Mouse (Mus musculus): ENCODE data around the gene Atf7ip2. TPM values are rescaled to one million over a fixed set of nuclear protein-coding genes. Genes with fewer than 3 reads are reported as not detected.
"Not testable (repeated sequence)": the region's sequence is repeated elsewhere in the genome, so short reads cannot be mapped to it uniquely, and the experiment has no call there.

The Atf7ip2 gene
- polyA plus RNA-seq, 1 experiment from 2014 or later, result 0.93 TPM

GRCm38 (mm10) chr16:10236601-10237000 is 44.1 kb downstream of the Atf7ip2 start:
- H3K9ac ChIP-seq, result no peak overlapping the region
- H3K4me3 ChIP-seq (replicated peaks), result no peak overlapping the region
- H3K27ac ChIP-seq, result no peak overlapping the region
- no peaks in the 10 kb centered on the region for H3K36me3 ChIP-seq
- no peaks in the 10 kb centered on the region for H3K9me3 ChIP-seq
- H3K27me3 ChIP-seq (replicated peaks), result no peaks in the 10 kb centered on the region
- no peaks in the 10 kb centered on the region for H3K4me1 ChIP-seq (replicated peaks)
- no peak for ATAC-seq
- no peak overlapping the region for H3K4me2 ChIP-seq (replicated peaks)

- H3K27me3 ChIP-seq (replicated peaks), result no peaks in the 10 kb centered on the region
These were observed 61.5 kb downstream of the Atf7ip2 start for GRCm38 (mm10) chr16:10253993-10254392.

GRCm38 (mm10) chr16:10272256-10272655 is 79.7 kb downstream of the Atf7ip2 start:
- no peaks in the 10 kb centered on the region for H3K4me1 ChIP-seq (replicated peaks)
- H3K27me3 ChIP-seq (replicated peaks), result no peaks in the 10 kb centered on the region
- no peak overlapping the region for H3K27ac ChIP-seq
- H3K9me3 ChIP-seq, result no peaks in the 10 kb centered on the region
- H3K4me3 ChIP-seq (replicated peaks), result no peak overlapping the region
- H3K4me2 ChIP-seq (replicated peaks), result no peak overlapping the region
- no peak overlapping the region for H3K9ac ChIP-seq
- no peaks in the 10 kb centered on the region for H3K36me3 ChIP-seq
- no peak for ATAC-seq
- WGBS, result 23% methylated on average over 3 of the region's 3 CpGs

More at GRCm38 (mm10) chr16:10253993-10254392, 61.5 kb downstream of the Atf7ip2 start:
- WGBS, result 54% methylated on average over 1 of the region's 1 CpGs
- no peak for ATAC-seq
- Histone ChIP-seq H3K9me3 (no peaks in the 10 kb centered on the region), H3K27ac (no peak overlapping the region), H3K4me2 (replicated peaks) (no peak overlapping the region), H3K4me1 (replicated peaks) (no peaks in the 10 kb centered on the region), H3K36me3 (no peaks in the 10 kb centered on the region), H3K9ac (no peak overlapping the region), H3K4me3 (replicated peaks) (no peak overlapping the region)

- WGBS, result 65% methylated on average over 4 of the region's 4 CpGs
- ATAC-seq, result no peak
These were observed 82.0 kb downstream of the Atf7ip2 start for GRCm38 (mm10) chr16:10274465-10274864.

GRCm38 (mm10) chr16:10276778-10277177 is 84.3 kb downstream of the Atf7ip2 start:
- not testable (repeated sequence) for H3K9ac ChIP-seq; H3K27me3 ChIP-seq (replicated peaks); ATAC-seq; H3K36me3 ChIP-seq; H3K9me3 ChIP-seq; H3K27ac ChIP-seq; H3K4me3 ChIP-seq (replicated peaks); H3K4me2 ChIP-seq (replicated peaks); H3K4me1 ChIP-seq (replicated peaks)
- 78% methylated on average over 5 of the region's 5 CpGs for WGBS

More at GRCm38 (mm10) chr16:10274465-10274864, 82.0 kb downstream of the Atf7ip2 start:
- Histone ChIP-seq H3K4me3 (replicated peaks) (no peak overlapping the region), H3K4me2 (replicated peaks) (no peak overlapping the region), H3K27me3 (replicated peaks) (no peaks in the 10 kb centered on the region), H3K27ac (no peak overlapping the region), H3K36me3 (no peaks in the 10 kb centered on the region), H3K9me3 (no peaks in the 10 kb centered on the region), H3K9ac (no peak overlapping the region), H3K4me1 (replicated peaks) (no peaks in the 10 kb centered on the region)

GRCm38 (mm10) chr16:10280286-10280951 is 87.9 kb downstream of the Atf7ip2 start:
- no peak overlapping the region for H3K4me2 ChIP-seq (replicated peaks)
- H3K4me3 ChIP-seq (replicated peaks), result no peak overlapping the region
- peak; percentile 76 for ATAC-seq
- no peaks in the 10 kb centered on the region for H3K27me3 ChIP-seq (replicated peaks)
- 45% methylated on average over 12 of the region's 12 CpGs for WGBS
- H3K9me3 ChIP-seq, result no peaks in the 10 kb centered on the region
- H3K9ac ChIP-seq, result no peak overlapping the region
- no peaks in the 10 kb centered on the region for H3K36me3 ChIP-seq
- H3K4me1 ChIP-seq (replicated peaks), result no peaks in the 10 kb centered on the region
- H3K27ac ChIP-seq, result no peak overlapping the region

GRCm38 (mm10) chr16:10281890-10282289 is 89.4 kb downstream of the Atf7ip2 start:
- Histone ChIP-seq H3K9me3 (no peaks in the 10 kb centered on the region), H3K4me2 (replicated peaks) (no peak overlapping the region), H3K4me3 (replicated peaks) (no peak overlapping the region), H3K4me1 (replicated peaks) (no peaks in the 10 kb centered on the region), H3K36me3 (no peaks in the 10 kb centered on the region), H3K27ac (no peak overlapping the region), H3K9ac (no peak overlapping the region), H3K27me3 (replicated peaks) (no peaks in the 10 kb centered on the region)
- WGBS, result 75% methylated on average over 3 of the region's 3 CpGs
- no peak for ATAC-seq

GRCm38 (mm10) chr16:10286513-10287268 is 94.2 kb downstream of the Atf7ip2 start:
- Histone ChIP-seq H3K4me2 (replicated peaks) (no peak overlapping the region), H3K4me1 (replicated peaks) (no peaks in the 10 kb centered on the region), H3K9me3 (no peaks in the 10 kb centered on the region), H3K9ac (no peak overlapping the region), H3K4me3 (replicated peaks) (no peak overlapping the region), H3K36me3 (no peaks in the 10 kb centered on the region), H3K27me3 (replicated peaks) (no peaks in the 10 kb centered on the region), H3K27ac (no peak overlapping the region)
- 70% methylated on average over 9 of the region's 9 CpGs for WGBS
- ATAC-seq, result no peak

- H3K4me3 ChIP-seq (replicated peaks), result no peak overlapping the region
- WGBS, result 87% methylated on average over 6 of the region's 6 CpGs
- H3K4me1 ChIP-seq (replicated peaks), result no peaks in the 10 kb centered on the region
- no peak overlapping the region for H3K27ac ChIP-seq
- no peak overlapping the region for H3K4me2 ChIP-seq (replicated peaks)
- no peak overlapping the region for H3K9ac ChIP-seq
- H3K27me3 ChIP-seq (replicated peaks), result no peaks in the 10 kb centered on the region
- no peaks in the 10 kb centered on the region for H3K36me3 ChIP-seq
- no peaks in the 10 kb centered on the region for H3K9me3 ChIP-seq
- ATAC-seq, result no peak
These were observed 95.6 kb downstream of the Atf7ip2 start for GRCm38 (mm10) chr16:10288115-10288514.

GRCm38 (mm10) chr16:10297696-10298644 is 105.5 kb downstream of the Atf7ip2 start:
- WGBS, result 85% methylated on average over 10 of the region's 10 CpGs
- no peak overlapping the region for H3K4me3 ChIP-seq (replicated peaks)
- no peaks in the 10 kb centered on the region for H3K36me3 ChIP-seq
- H3K4me2 ChIP-seq (replicated peaks), result no peak overlapping the region
- H3K27me3 ChIP-seq (replicated peaks), result no peaks in the 10 kb centered on the region
- no peaks in the 10 kb centered on the region for H3K9me3 ChIP-seq
- no peak for ATAC-seq
- H3K27ac ChIP-seq, result no peak overlapping the region
- H3K9ac ChIP-seq, result no peak overlapping the region
- peaks cover 5% of the 10 kb centered on the region; the same call in 1 of the 2 replicates for H3K4me1 ChIP-seq (replicated peaks)

GRCm38 (mm10) chr16:10299637-10300036 is 107.1 kb downstream of the Atf7ip2 start:
- Histone ChIP-seq H3K27ac (no peak overlapping the region), H3K9me3 (no peaks in the 10 kb centered on the region), H3K4me2 (replicated peaks) (peak overlapping the region; percentile 38), H3K27me3 (replicated peaks) (no peaks in the 10 kb centered on the region), H3K4me1 (replicated peaks) (peaks cover 5% of the 10 kb centered on the region; the same call in 1 of the 2 replicates), H3K4me3 (replicated peaks) (no peak overlapping the region), H3K9ac (no peak overlapping the region), H3K36me3 (no peaks in the 10 kb centered on the region)
- peak; percentile 88 for ATAC-seq
- WGBS, result 17% methylated on average over 8 of the region's 8 CpGs

All from intestine, embryonic 15.5 days (tissue).